Mouse (Mus musculus): ENCODE data around the gene Nyx.
"Not testable (repeated sequence)": the region's sequence is repeated elsewhere in the genome, so short reads cannot be mapped to it uniquely, and the experiment has no call there.

Nyx gene

GRCm38 (mm10) chrX:13465810-13466209 lies at the start of gene Nyx:
Gene Nyx (plus strand): TSS chrX:13466110.
- DNase-seq = no peak

GRCm38 (mm10) chrX:13422047-13422446 lies 43.9 kb upstream of the Nyx start:
- peak; percentile 1 for DNase-seq

GRCm38 (mm10) chrX:13431421-13431820 lies 34.5 kb upstream of the Nyx start:
- DNase-seq = no peak

- not testable (repeated sequence) for DNase-seq
Measured at GRCm38 (mm10) chrX:13436042-13436441, 29.9 kb upstream of the Nyx start.

GRCm38 (mm10) chrX:13456544-13456943 lies 9.4 kb upstream of the Nyx start:
- not testable (repeated sequence) for DNase-seq

- DNase-seq = no peak
Measured at GRCm38 (mm10) chrX:13458766-13459165, 7.1 kb upstream of the Nyx start.

GRCm38 (mm10) chrX:13461266-13462261 lies 4.3 kb upstream of the Nyx start:
- DNase-seq = peak; percentile 91

- DNase-seq = no peak
Measured at GRCm38 (mm10) chrX:13462982-13463517, 2.9 kb upstream of the Nyx start.

GRCm38 (mm10) chrX:13466681-13467080 lies 771 bp downstream of the Nyx start:
- peak; percentile 19 for DNase-seq

- no peak for DNase-seq
Measured at GRCm38 (mm10) chrX:13467121-13467571, 1.2 kb downstream of the Nyx start.

- DNase-seq = peak; percentile 55
Measured at GRCm38 (mm10) chrX:13469160-13470116, 3.5 kb downstream of the Nyx start.

- DNase-seq = no peak
Measured at GRCm38 (mm10) chrX:13471925-13472324, 6.0 kb downstream of the Nyx start.

GRCm38 (mm10) chrX:13472751-13473225 lies 6.9 kb downstream of the Nyx start:
- DNase-seq = peak; percentile 44

- no peak for DNase-seq
Measured at GRCm38 (mm10) chrX:13475382-13475781, 9.5 kb downstream of the Nyx start.

- no peak for DNase-seq
Measured at GRCm38 (mm10) chrX:13477596-13477995, 11.7 kb downstream of the Nyx start.

GRCm38 (mm10) chrX:13478298-13478697 lies 12.4 kb downstream of the Nyx start:
- DNase-seq = no peak

- no peak for DNase-seq
Measured at GRCm38 (mm10) chrX:13479570-13479969, 13.7 kb downstream of the Nyx start.

GRCm38 (mm10) chrX:13482576-13482975 lies 16.7 kb downstream of the Nyx start:
- no peak for DNase-seq

- DNase-seq = no peak
Measured at GRCm38 (mm10) chrX:13484447-13484846, 18.5 kb downstream of the Nyx start.

GRCm38 (mm10) chrX:13489001-13489400 lies 23.1 kb downstream of the Nyx start:
- no peak for DNase-seq

GRCm38 (mm10) chrX:13489761-13490160 lies 23.9 kb downstream of the Nyx start:
- DNase-seq = no peak

GRCm38 (mm10) chrX:13490941-13491340 lies 25.0 kb downstream of the Nyx start:
- no peak for DNase-seq

- DNase-seq = no peak
Measured at GRCm38 (mm10) chrX:13492922-13493321, 27.0 kb downstream of the Nyx start.
